Mouse (Mus musculus): ENCODE results near the gene Idh2.

Idh2 gene

DNA sequence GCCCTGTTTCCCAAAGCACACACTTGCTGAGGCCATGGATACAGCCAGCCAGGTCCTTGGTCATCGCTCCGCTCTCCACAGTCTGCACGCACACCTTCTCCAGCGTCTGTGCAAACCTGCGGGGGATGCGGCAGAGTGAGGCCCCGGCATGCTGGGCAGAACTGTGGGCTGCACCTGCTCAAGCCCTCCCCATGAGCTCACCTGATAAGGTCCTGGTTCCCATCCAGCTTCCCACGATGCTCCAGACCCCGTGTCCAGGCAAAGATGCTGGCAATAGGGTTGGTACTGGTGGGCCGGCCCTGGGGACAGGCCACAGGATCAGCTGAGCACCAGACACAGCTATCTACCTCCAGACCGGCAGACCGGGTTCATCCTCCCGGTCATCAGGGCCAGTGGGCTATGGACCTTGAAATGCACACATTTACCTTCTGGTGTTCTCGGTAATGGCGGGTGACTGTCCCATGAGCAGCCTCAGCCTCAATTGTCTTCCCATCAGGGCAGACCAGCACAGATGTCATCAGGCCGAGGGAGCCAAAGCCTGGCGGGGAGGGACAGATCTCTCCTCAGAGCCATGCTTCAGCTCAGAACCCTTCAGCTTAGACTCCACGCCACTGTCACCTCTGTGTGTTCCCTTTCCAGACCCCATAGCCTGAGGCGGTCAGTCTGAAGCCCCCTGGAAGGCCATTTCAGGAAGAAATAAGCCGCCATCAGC is 19.4 kb downstream of the Idh2 start:
- Histone ChIP-seq H3K4me3 (replicated peaks; ENCODE audit: low read length) (0 out of 2 replicates have a peak overlapping the region, but pooled peaks have one; percentile 37), H3K4me1 (replicated peaks; ENCODE audit: low read depth, low read length) (peaks cover 87% of the 10 kb centered on the region), H3K27me3 (ENCODE audit: insufficient read depth, low read length) (no peaks in the 10 kb centered on the region), H3K9me3 (ENCODE audit: low read length) (no peaks in the 10 kb centered on the region), H3K36me3 (ENCODE audit: insufficient read depth, low read length) (peaks cover 99% of the 10 kb centered on the region)
- TF ChIP-seq POU5F1 (IDR thresholded peaks at IDR 0.05; ENCODE audit: borderline replicate concordance, low read length) (no peak), NANOG (IDR thresholded peaks at IDR 0.05; ENCODE audit: borderline replicate concordance, low read length) (no peak), CTCF (conservative IDR thresholded peaks at IDR 0.05; ENCODE audit: low read length) (no peak)

DNA sequence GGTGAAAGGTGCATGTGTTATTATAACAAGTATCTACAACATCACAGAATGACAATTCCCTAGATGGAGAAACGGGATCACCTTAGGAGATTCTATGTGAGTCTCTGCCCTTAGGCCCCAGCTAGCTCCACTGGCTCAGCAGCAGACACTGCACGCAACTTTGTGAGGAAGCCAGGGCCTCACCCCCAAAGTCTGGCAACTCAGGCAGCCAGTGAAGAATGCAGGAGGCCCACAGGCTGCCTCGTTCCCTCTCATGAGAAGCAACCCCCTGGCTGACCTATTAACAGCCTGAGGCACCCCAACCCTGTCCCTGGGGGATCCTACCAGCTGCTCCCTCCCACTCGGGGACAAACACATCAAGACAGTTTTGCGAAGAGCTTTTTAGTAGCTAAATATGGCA is 20.7 kb downstream of the Idh2 start:
- no peaks in the 10 kb centered on the region for H3K27me3 ChIP-seq (ENCODE audit: insufficient read depth, low read length)
- H3K4me3 ChIP-seq (replicated peaks; ENCODE audit: low read length): no peak overlapping the region
- no peaks in the 10 kb centered on the region for H3K9me3 ChIP-seq (ENCODE audit: low read length)
- H3K36me3 ChIP-seq (ENCODE audit: insufficient read depth, low read length): peaks cover 99% of the 10 kb centered on the region
- peaks cover 96% of the 10 kb centered on the region for H3K4me1 ChIP-seq (replicated peaks; ENCODE audit: low read depth, low read length)
- no peak for TF ChIP-seq CTCF (conservative IDR thresholded peaks at IDR 0.05; ENCODE audit: low read length)

DNA sequence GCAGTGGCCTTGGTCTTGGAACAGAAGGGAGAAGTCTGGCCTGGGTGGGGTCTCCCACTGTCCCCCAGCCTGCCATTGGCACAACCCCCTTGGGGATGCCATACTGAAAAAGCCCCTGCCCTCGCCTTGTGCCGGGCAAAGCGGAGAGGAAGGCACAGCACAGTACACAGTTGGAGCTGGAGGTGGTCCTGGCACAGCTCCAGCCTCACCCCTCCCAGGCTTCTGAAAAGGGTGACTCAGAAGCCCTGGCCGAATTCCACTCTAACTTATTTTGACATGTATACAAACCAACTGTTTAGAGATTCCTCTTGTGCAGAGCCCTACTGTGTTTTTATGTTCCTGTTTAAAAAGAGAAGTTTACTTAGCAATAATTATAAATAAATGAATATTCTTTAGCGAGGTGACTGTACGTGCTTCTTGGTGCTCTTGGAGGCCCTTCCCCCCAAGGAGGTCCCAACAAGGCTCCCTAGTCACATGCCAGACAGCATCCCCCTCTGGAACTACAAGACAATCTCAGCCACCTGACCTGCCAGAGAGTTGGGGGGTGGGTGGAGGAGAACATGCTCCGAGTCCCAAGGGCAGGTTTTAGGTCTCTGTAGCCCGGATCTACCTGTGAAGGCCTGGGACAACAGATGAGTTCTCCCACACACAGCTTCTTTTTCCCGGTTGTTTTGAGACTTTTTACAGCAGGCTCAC is 22.7 kb downstream of the Idh2 start:
- H3K4me1 ChIP-seq (replicated peaks; ENCODE audit: low read depth, low read length): peaks cover 93% of the 10 kb centered on the region
- no peaks in the 10 kb centered on the region for H3K9me3 ChIP-seq (ENCODE audit: low read length)
- H3K27me3 ChIP-seq (ENCODE audit: insufficient read depth, low read length): no peaks in the 10 kb centered on the region
- H3K36me3 ChIP-seq (ENCODE audit: insufficient read depth, low read length): peaks cover 99% of the 10 kb centered on the region
- TF ChIP-seq NANOG (IDR thresholded peaks at IDR 0.05; ENCODE audit: borderline replicate concordance, low read length) (no peak), POU5F1 (IDR thresholded peaks at IDR 0.05; ENCODE audit: borderline replicate concordance, low read length) (no peak), CTCF (conservative IDR thresholded peaks at IDR 0.05; ENCODE audit: low read length) (no peak)
- no peak overlapping the region; the same call in 1 of the 2 replicates for H3K4me3 ChIP-seq (replicated peaks; ENCODE audit: low read length)

DNA sequence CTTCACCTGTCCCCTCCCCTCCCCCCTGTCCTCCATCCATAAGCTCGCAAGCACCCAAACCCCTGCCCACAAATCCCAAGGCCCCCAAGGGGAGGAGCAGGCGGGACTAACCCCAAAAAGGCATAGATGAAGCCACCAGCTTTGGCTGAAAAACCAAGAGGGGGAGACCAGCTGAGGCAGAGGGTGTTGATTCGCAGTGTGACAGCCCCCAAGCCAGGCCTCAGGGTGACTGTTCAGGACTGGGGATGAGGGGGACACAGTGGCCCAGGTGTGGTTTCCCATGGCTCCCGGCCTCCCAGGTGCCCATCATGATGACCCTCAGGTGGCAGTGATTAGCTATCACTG is 23.4 kb downstream of the Idh2 start:
- TF ChIP-seq POU5F1 (IDR thresholded peaks at IDR 0.05; ENCODE audit: borderline replicate concordance, low read length): no peak
- no peak for TF ChIP-seq CTCF (conservative IDR thresholded peaks at IDR 0.05; ENCODE audit: low read length)
- no peak for TF ChIP-seq NANOG (IDR thresholded peaks at IDR 0.05; ENCODE audit: borderline replicate concordance, low read length)
- Histone ChIP-seq H3K27me3 (ENCODE audit: insufficient read depth, low read length) (no peaks in the 10 kb centered on the region), H3K9me3 (ENCODE audit: low read length) (no peaks in the 10 kb centered on the region)

DNA sequence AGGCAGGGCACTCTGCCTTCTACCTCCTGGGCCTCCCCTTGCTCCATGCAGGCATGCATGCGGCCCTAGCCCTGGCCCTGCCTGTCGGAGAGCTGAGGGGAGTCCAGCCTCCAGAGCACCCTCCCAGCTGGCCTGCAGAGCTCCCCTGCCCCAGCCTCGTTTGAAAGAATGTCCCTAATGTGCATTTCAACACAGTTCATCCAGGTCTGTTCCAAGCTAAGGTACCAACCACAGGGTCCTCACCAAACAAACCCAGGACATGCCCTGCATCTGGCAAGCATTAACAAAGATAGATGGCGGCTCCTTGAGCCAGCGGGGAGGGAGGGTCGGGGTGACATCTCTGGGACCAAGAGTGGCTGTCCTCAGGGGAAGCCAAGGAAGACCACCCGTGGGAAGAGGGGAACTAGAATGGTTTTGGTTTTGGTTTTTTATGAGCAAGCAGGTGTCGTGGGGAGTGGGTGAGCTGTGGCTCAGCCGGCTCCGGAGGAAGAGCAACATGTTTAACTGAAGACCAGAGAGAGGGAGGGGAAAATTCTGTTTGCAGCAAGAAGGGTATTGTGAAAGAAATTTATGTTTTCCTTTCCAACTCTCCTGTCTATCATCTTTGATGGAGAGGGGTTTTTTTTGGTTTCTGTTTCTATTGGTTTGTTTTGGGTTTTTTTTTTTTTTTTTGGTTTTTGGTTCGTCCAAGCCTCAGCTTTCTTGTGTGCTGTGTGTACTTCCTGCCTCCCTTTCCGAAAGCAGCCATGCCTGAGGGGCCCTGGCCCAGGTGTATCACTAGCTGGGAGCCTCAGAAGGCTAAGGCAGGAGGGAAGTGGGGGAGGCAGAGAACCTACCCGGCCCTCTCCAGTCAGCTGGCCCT is 24.0 kb downstream of the Idh2 start:
- peak overlapping the region; percentile 10; the same call in 1 of the 2 replicates for H3K4me3 ChIP-seq (replicated peaks; ENCODE audit: low read length)
- peaks cover 94% of the 10 kb centered on the region for H3K4me1 ChIP-seq (replicated peaks; ENCODE audit: low read depth, low read length)
- H3K36me3 ChIP-seq (ENCODE audit: insufficient read depth, low read length): peaks cover 99% of the 10 kb centered on the region
- TF ChIP-seq POU5F1 (IDR thresholded peaks at IDR 0.05; ENCODE audit: borderline replicate concordance, low read length): no peak
- TF ChIP-seq CTCF (conservative IDR thresholded peaks at IDR 0.05; ENCODE audit: low read length): no peak
- TF ChIP-seq NANOG (IDR thresholded peaks at IDR 0.05; ENCODE audit: borderline replicate concordance, low read length): no peak
- H3K9me3 ChIP-seq (ENCODE audit: low read length): no peaks in the 10 kb centered on the region
- H3K27me3 ChIP-seq (ENCODE audit: insufficient read depth, low read length): no peaks in the 10 kb centered on the region

More for the DNA sequence above, 23.4 kb downstream of the Idh2 start:
- Histone ChIP-seq H3K36me3 (ENCODE audit: insufficient read depth, low read length) (peaks cover 99% of the 10 kb centered on the region), H3K4me1 (replicated peaks; ENCODE audit: low read depth, low read length) (peaks cover 94% of the 10 kb centered on the region), H3K4me3 (replicated peaks; ENCODE audit: low read length) (no peak overlapping the region; the same call in 1 of the 2 replicates)

DNA sequence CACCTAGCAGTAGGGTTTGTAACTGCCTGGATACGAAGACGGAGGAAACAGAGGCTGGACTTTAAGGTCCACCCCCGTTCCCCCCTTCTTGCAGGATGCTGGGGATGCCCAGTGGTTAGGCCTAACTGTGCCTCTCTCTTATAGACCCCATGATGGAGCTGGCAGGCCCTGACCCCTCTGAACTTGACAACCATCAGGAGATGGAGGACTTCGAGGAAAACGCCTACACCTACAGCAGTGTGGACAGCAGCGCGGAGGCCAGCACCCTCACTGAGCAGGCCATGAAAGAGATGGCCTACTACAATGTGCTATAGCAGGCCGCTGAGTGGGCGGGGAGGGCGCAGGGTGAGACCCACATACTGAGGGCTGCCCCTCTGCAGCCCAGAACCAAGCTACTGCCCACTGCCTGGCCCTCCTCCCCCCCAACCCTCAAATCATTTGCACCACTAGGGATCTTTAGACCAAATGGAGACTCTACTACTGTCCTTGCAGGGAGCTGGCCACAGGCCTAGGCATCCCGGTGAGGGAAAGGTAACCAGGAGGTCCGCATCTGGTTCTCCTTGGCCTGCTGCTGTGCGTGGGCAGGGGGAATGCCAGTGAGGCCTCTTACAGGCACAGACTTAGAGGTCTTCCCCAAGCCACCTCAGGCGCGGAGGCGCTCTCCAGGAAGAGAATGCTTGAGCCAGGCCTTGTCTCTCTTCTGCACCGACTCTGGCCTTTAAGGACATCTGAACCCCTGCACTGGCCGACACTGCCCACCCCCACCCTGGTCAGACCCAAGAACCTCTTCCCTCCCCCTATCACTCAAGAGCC is 24.8 kb downstream of the Idh2 start:
- peaks cover 94% of the 10 kb centered on the region for H3K4me1 ChIP-seq (replicated peaks; ENCODE audit: low read depth, low read length)
- peaks cover 99% of the 10 kb centered on the region for H3K36me3 ChIP-seq (ENCODE audit: insufficient read depth, low read length)
- H3K27me3 ChIP-seq (ENCODE audit: insufficient read depth, low read length): no peaks in the 10 kb centered on the region
- peak overlapping the region; percentile 10; the same call in 1 of the 2 replicates for H3K4me3 ChIP-seq (replicated peaks; ENCODE audit: low read length)
- H3K9me3 ChIP-seq (ENCODE audit: low read length): no peaks in the 10 kb centered on the region
- TF ChIP-seq CTCF (conservative IDR thresholded peaks at IDR 0.05; ENCODE audit: low read length) (no peak), POU5F1 (IDR thresholded peaks at IDR 0.05; ENCODE audit: borderline replicate concordance, low read length) (no peak), NANOG (IDR thresholded peaks at IDR 0.05; ENCODE audit: borderline replicate concordance, low read length) (no peak)

DNA sequence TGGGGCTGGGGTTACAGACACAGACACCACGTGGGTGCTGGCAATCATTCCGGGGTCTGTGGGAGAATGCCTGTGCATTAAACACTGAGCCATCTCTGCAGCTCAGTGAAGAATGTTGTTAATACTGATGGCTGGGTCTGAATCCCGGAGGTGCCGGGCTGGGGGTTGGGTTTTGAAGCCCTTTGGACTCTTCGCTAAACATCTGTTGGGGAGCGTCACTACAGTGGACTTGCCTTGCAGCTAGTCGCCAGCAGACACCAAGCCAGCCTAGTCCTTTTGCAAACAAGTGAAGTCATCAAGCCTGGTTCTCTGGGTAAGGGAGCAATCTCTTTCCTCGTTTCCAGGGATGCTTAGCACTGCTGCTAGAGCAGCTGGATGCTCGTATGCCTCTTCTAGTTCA is 27.0 kb downstream of the Idh2 start:
- Histone ChIP-seq H3K27me3 (ENCODE audit: insufficient read depth, low read length) (no peaks in the 10 kb centered on the region), H3K4me3 (replicated peaks; ENCODE audit: low read length) (no peak overlapping the region), H3K4me1 (replicated peaks; ENCODE audit: low read depth, low read length) (peaks cover 95% of the 10 kb centered on the region), H3K36me3 (ENCODE audit: insufficient read depth, low read length) (peaks cover 97% of the 10 kb centered on the region), H3K9me3 (ENCODE audit: low read length) (no peaks in the 10 kb centered on the region)
- TF ChIP-seq POU5F1 (IDR thresholded peaks at IDR 0.05; ENCODE audit: borderline replicate concordance, low read length) (no peak), CTCF (conservative IDR thresholded peaks at IDR 0.05; ENCODE audit: low read length) (no peak), NANOG (IDR thresholded peaks at IDR 0.05; ENCODE audit: borderline replicate concordance, low read length) (no peak)
